Mouse (Mus musculus) thymus, adult 2 months (tissue): ENCODE data around the gene AB124611.

Experiments
- CTCF ChIP-seq: fragments of 200-500 bp; IDR thresholded peaks from 2 replicates; pipeline ENCODE4 v1.5.1; 2012; ENCODE audit warnings: mild to moderate bottlenecking, control low read depth, low read length, moderate library complexity, borderline replicate concordance; ENCODE audit not compliant: control insufficient read depth, poor library complexity, insufficient read depth; ENCODE audit errors: extremely low read depth
- POLR2A ChIP-seq: fragments of 200-500 bp; IDR thresholded peaks from 2 replicates; pipeline ENCODE4 v1.6.1; 2012; ENCODE audit warnings: mild to moderate bottlenecking, low read length, control low read depth, moderate library complexity; ENCODE audit not compliant: control insufficient read depth, poor library complexity, insufficient read depth; ENCODE audit errors: extremely low read depth

- no peak for TF ChIP-seq POLR2A
- TF ChIP-seq CTCF: no peak
Measured at GRCm38 (mm10) chr9:21553607-21554273, 27.8 kb downstream of the AB124611 start.
